Mouse (Mus musculus): Measurements from ENCODE around the gene Ubc. TPM values are rescaled to one million over a fixed set of nuclear protein-coding genes. Genes with fewer than 3 reads are reported as not detected.

The Ubc gene
- polyA plus RNA-seq, 2 experiments = 221 to 313 TPM

GRCm38 (mm10) chr5:125404536-125404902, 14.5 kb upstream of the Ubc start:
- no peak for DNase-seq (ENCODE audit: low read depth in 3 of 3, low spot score in 3 of 3)

GRCm38 (mm10) chr5:125403481-125404465, 13.8 kb upstream of the Ubc start:
- H3K4me2 ChIP-seq (ENCODE audit: low read depth) = peak overlapping the region; percentile 96
- peaks cover 5 to 24% of the 10 kb centered on the region in 2 experiments for H3K4me1 ChIP-seq (replicated peaks; ENCODE audit: control insufficient read depth in 2 of 2, insufficient read depth in 2 of 2, low read length in 1 of 2)
- H3K27me3 ChIP-seq (ENCODE audit: control insufficient read depth, insufficient read depth, low read length) = peaks cover 9% of the 10 kb centered on the region
- peak overlapping the region; percentile 74 to 91 for H3K4me3 ChIP-seq (ENCODE audit: insufficient read depth in 1 of 2, low read depth in 2 of 2, low read length in 2 of 2)
- no peak overlapping the region for H3K27ac ChIP-seq
- peak; percentile 25; the same call in 1 of the 2 replicates for ATAC-seq (ENCODE audit: insufficient read depth)
- no peaks in the 10 kb centered on the region for H3K36me3 ChIP-seq (replicated peaks; ENCODE audit: control insufficient read depth, insufficient read depth, low read depth)
- peak overlapping the region; percentile 24; the same call in 1 of the 2 replicates for H3K9ac ChIP-seq (replicated peaks)
- TF ChIP-seq CTCF (IDR thresholded peaks at IDR 0.05; ENCODE audit: low read depth) = no peak
- no peak for TF ChIP-seq EP300 (IDR thresholded peaks at IDR 0.05; ENCODE audit: low read depth)
- DNase-seq (ENCODE audit: low read depth in 3 of 3, low spot score in 3 of 3) = peak; percentile 56 to 70 (median 57)
- H3K9me3 ChIP-seq (ENCODE audit: control insufficient read depth, low read length) = no peaks in the 10 kb centered on the region
- 15% methylated on average over 31 of the region's 31 CpGs for WGBS (ENCODE audit: insufficient replicate concordance)

More at GRCm38 (mm10) chr5:125404536-125404902, 14.5 kb upstream of the Ubc start:
- peak overlapping the region; percentile 96 for H3K4me2 ChIP-seq (ENCODE audit: low read depth)
- no peaks in the 10 kb centered on the region for H3K9me3 ChIP-seq (ENCODE audit: control insufficient read depth, low read length)
- peaks cover 7 to 28% of the 10 kb centered on the region in 2 experiments for H3K4me1 ChIP-seq (replicated peaks; ENCODE audit: control insufficient read depth in 2 of 2, insufficient read depth in 2 of 2, low read length in 1 of 2)
- 1% methylated on average over 7 of the region's 7 CpGs for WGBS (ENCODE audit: insufficient replicate concordance)
- peak overlapping the region; percentile 86 for H3K9ac ChIP-seq (replicated peaks)
- peak overlapping the region; percentile 81 for H3K27ac ChIP-seq
- no peak for ATAC-seq (ENCODE audit: insufficient read depth)
- H3K27me3 ChIP-seq (ENCODE audit: control insufficient read depth, insufficient read depth, low read length) = peaks cover 7% of the 10 kb centered on the region; the same call in 1 of the 2 replicates
- no peak for TF ChIP-seq EP300 (IDR thresholded peaks at IDR 0.05; ENCODE audit: low read depth)
- TF ChIP-seq CTCF (IDR thresholded peaks at IDR 0.05; ENCODE audit: low read depth) = no peak
- H3K4me3 ChIP-seq (ENCODE audit: insufficient read depth in 1 of 2, low read depth in 2 of 2, low read length in 2 of 2) = peak overlapping the region; percentile 74 to 91
- no peaks in the 10 kb centered on the region for H3K36me3 ChIP-seq (replicated peaks; ENCODE audit: control insufficient read depth, insufficient read depth, low read depth)

- H3K4me3 ChIP-seq (ENCODE audit: insufficient read depth in 1 of 2, low read depth in 2 of 2, low read length in 2 of 2) = no peak overlapping the region
- no peak for TF ChIP-seq CTCF (IDR thresholded peaks at IDR 0.05; ENCODE audit: low read depth)
- no peak for TF ChIP-seq EP300 (IDR thresholded peaks at IDR 0.05; ENCODE audit: low read depth)
- H3K36me3 ChIP-seq (replicated peaks; ENCODE audit: control insufficient read depth, insufficient read depth, low read depth) = no peaks in the 10 kb centered on the region
- ATAC-seq (ENCODE audit: insufficient read depth) (no peak), DNase-seq (ENCODE audit: low read depth in 3 of 3, low spot score in 3 of 3) (no peak)
- 44% methylated on average over 6 of the region's 6 CpGs for WGBS (ENCODE audit: insufficient replicate concordance)
- H3K9me3 ChIP-seq (ENCODE audit: control insufficient read depth, low read length) = no peaks in the 10 kb centered on the region
- H3K4me1 ChIP-seq (replicated peaks; ENCODE audit: control insufficient read depth in 2 of 2, insufficient read depth in 2 of 2, low read length in 1 of 2) = peaks cover 5 to 18% of the 10 kb centered on the region in 2 experiments
- H3K27me3 ChIP-seq (ENCODE audit: control insufficient read depth, insufficient read depth, low read length) = peaks cover 9% of the 10 kb centered on the region
- no peak overlapping the region for H3K27ac ChIP-seq
- H3K4me2 ChIP-seq (ENCODE audit: low read depth) = peak overlapping the region; percentile 96
- no peak overlapping the region for H3K9ac ChIP-seq (replicated peaks)
These were observed 13.0 kb upstream of the Ubc start for GRCm38 (mm10) chr5:125402991-125403390.

GRCm38 (mm10) chr5:125402476-125402875, 12.5 kb upstream of the Ubc start:
- Histone ChIP-seq H3K4me2 (ENCODE audit: low read depth) (peak overlapping the region; percentile 96; the same call in 1 of the 2 replicates), H3K27me3 (ENCODE audit: control insufficient read depth, insufficient read depth, low read length) (peaks cover 9% of the 10 kb centered on the region), H3K4me3 (ENCODE audit: insufficient read depth in 1 of 2, low read depth in 2 of 2, low read length in 2 of 2) (no peak overlapping the region), H3K9ac (replicated peaks) (no peak overlapping the region), H3K9me3 (ENCODE audit: control insufficient read depth, low read length) (no peaks in the 10 kb centered on the region), H3K4me1 (replicated peaks; ENCODE audit: control insufficient read depth in 2 of 2, insufficient read depth in 2 of 2, low read length in 1 of 2) (peaks cover 5 to 18% of the 10 kb centered on the region in 2 experiments), H3K27ac (no peak overlapping the region), H3K36me3 (replicated peaks; ENCODE audit: control insufficient read depth, insufficient read depth, low read depth) (no peaks in the 10 kb centered on the region)
- ATAC-seq (ENCODE audit: insufficient read depth) = no peak
- DNase-seq (ENCODE audit: low read depth in 3 of 3, low spot score in 3 of 3) = no peak
- 53% methylated on average over 10 of the region's 10 CpGs for WGBS (ENCODE audit: insufficient replicate concordance)
- TF ChIP-seq CTCF (IDR thresholded peaks at IDR 0.05; ENCODE audit: low read depth) (no peak), EP300 (IDR thresholded peaks at IDR 0.05; ENCODE audit: low read depth) (no peak)

- no peak for TF ChIP-seq EP300 (IDR thresholded peaks at IDR 0.05; ENCODE audit: low read depth)
- no peak for TF ChIP-seq CTCF (IDR thresholded peaks at IDR 0.05; ENCODE audit: low read depth)
- DNase-seq (ENCODE audit: low read depth in 3 of 3, low spot score in 3 of 3) (no peak), ATAC-seq (ENCODE audit: insufficient read depth) (no peak)
- H3K9ac ChIP-seq (replicated peaks) = no peak overlapping the region
- peaks cover 0 to 8% of the 10 kb centered on the region in 2 experiments; a peak in 2 of 4 replicates for H3K4me1 ChIP-seq (replicated peaks; ENCODE audit: control insufficient read depth in 2 of 2, insufficient read depth in 2 of 2, low read length in 1 of 2)
- H3K27ac ChIP-seq = no peak overlapping the region
- no peak overlapping the region for H3K4me2 ChIP-seq (ENCODE audit: low read depth)
- no peaks in the 10 kb centered on the region for H3K9me3 ChIP-seq (ENCODE audit: control insufficient read depth, low read length)
- H3K27me3 ChIP-seq (ENCODE audit: control insufficient read depth, insufficient read depth, low read length) = peaks cover 12% of the 10 kb centered on the region
- H3K36me3 ChIP-seq (replicated peaks; ENCODE audit: control insufficient read depth, insufficient read depth, low read depth) = no peaks in the 10 kb centered on the region
- H3K4me3 ChIP-seq (ENCODE audit: insufficient read depth in 1 of 2, low read depth in 2 of 2, low read length in 2 of 2) = no peak overlapping the region
- WGBS (ENCODE audit: insufficient replicate concordance) = 34% methylated on average over 7 of the region's 7 CpGs
These were observed 10.9 kb upstream of the Ubc start for GRCm38 (mm10) chr5:125400903-125401302.
